Mouse (Mus musculus) adrenal gland, postnatal 14 days (tissue): ENCODE measurements around the gene Slc44a3. TPM values are rescaled to one million over a fixed set of nuclear protein-coding genes. Genes with fewer than 3 reads are reported as not detected.

Source experiments
- DNase-seq: peaks from one replicate; pipeline ENCODE4 v3.0.0; 2021; ENCODE audit warnings: mixed read lengths
- total RNA-seq: library from RNA; stranded (reverse); gene quantifications from 2 replicates; pipeline ENCODE4 v1.2.3, GENCODE M21; 2021

Gene Slc44a3
- total RNA-seq, 1 experiment from 2014 or later: 14.6 TPM

DNA sequence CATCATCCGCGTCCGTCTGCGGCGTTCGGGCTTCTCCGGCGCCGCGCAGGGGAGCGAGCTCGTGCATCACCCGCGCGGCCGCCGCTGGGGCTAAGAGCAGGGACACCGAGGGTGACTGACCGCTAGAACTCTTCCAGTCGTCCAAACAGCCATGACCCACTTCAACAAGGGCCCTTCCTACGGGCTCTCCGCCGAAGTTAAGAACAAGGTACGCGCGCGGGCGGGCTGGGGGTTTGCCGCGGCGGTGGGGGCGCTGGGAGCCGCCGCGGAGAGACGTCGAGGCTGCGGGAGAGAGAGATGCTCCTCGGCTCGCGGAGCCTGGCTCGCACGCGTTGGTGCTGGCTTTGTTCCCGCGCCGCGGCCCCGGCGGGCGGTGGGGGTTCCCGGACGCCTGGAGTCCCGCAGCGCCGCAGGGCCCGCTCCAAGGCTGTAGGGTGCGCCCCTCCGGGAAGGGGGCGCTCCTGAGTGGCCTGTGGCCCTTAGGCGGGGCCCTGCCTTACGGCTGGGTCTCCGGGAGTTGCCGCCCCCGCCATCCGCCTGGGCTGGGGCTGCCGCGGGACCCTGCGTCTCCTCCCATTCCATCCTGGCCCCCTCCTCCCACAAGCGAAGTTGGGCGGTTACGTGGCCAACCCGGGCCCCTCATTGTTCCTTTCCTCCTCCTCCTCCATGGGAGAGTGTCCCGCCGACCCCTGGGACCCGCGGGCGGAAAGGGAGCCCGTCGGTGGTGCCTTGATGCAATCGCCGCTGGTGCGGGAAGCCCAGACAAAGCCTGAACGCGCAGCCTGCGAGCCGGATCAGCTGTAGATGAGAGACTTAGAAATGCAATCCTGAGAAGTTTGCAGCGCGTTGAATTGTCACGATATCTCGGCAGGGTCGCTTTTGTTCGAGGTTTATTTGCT is 105.3 kb downstream of the Slc44a3 start:
- peak; percentile 88 for DNase-seq

GRCm38 (mm10) chr3:121425861-121426620 is 106.2 kb downstream of the Slc44a3 start, which contains the start of gene Cnn3:
Cnn3 (plus strand) TSS chr3:121426497.
- DNase-seq: peak; percentile 97

- no peak for DNase-seq
Measured at GRCm38 (mm10) chr3:121422405-121422804, 109.8 kb downstream of the Slc44a3 start.

GRCm38 (mm10) chr3:121418850-121419435 is 113.3 kb downstream of the Slc44a3 start:
- no peak for DNase-seq

DNA sequence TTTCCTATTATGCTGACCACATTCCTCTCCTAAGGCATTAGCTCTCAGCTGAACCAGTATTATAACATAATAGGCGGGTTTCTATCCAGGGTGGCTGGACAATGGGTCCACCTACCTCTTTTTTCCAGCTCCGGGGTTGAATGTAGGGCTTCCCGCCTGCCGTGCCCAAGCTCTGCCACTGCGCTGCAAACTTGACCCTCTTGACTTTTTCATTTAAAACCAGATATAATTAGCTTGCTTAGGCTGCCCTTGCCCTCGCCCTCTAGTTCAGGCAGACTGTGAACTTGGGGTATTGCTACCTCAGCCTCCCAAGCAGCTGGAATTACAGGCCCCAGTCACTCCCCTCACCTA is 114.0 kb downstream of the Slc44a3 start:
- no peak for DNase-seq

DNA sequence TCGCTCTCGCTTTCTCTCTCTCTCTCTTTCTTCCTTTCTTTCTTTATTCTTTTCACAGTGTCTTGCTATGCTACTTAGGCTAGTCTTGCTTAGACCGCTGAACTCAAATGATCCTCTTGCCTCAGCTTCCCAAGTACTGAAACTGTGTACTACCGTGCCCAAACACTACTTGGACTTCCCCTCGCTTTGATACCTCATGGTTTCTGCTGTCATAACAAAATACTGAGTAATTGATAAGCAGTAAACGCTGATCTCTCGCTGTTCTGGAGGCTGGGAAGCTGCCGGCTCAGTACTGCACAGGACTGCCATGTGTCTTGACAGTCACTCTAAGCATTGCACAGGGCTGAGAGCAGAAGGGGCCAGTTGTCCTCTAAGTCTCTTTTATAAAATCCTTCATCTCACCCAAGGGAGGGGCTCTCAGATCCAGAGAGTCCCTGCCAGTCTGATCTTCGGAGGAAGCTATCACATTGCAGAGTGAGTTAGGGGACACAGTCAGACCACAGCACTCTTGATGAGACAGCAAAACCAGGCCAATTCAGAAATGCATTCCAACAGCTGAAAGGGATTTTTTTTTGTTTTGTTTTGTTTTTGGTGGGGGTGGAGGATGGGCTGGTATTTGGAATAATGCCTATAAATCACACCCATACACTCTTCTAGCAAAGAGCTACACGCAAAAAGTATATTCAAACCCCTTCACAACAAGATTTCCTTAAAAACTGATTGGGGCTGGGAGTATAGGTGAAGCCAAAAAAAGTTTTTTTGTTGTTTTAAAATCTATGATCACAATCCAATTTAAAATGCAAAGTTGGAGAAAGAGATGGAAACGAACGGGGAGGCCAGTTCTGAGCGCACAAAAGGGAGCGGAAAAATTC is 114.6 kb downstream of the Slc44a3 start:
- DNase-seq: no peak

DNA sequence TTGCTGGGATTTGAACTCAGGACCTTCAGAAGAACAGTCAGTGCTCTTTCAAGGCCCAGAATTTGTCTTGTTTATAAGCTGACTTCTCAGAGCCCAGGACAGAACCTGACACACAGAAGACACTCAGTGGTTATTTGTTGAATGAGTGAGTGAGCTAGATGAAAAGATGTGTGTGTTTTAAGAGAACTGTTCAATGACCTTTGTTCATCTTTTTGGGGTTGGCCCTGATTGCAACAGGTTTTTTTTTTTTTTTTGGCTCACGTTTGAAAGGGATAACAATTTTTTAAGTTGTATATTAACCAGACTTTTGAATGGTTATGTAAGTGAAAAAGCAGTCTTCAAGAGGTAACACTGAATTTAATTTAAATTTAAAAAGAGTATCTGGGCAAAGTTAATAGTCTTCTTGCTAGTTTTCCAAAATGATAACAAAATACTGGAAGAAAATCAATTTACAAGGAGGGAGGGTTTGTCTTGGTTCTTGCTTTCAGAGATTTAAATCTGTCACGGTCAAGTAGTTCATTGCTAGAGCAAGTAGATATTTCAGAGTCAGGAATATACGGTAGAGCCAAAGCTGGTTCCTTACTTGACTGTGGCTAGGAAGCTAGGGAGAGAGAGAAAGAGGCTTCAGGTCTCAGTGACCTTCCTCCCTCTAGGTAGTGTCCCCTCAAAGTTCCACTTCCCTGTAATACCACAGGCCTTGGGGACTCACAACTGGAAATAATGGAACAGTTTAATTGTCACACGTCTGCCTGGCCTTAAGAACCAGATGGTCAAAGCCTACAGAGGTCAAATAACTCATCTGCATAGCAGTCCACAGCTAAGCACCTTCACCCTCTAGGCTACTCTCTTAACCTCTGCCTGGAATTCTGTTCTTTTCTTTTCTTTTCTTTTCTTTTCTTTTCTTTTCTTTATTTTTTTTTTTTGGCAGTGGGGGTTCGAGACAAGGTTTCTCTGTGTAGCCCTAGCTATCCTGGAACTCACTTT is 115.7 kb downstream of the Slc44a3 start:
- DNase-seq: no peak

GRCm38 (mm10) chr3:121411450-121411849 is 120.8 kb downstream of the Slc44a3 start:
- DNase-seq: no peak

Other genes starting within 250 kb of the Slc44a3 start
- 24.9 and 35.0 TPM in 2 replicates for gene Tmem56, start 249.3 kb downstream of the Slc44a3 start, total RNA-seq
- gene Alg14, start 240.6 kb downstream of the Slc44a3 start, total RNA-seq: 37.2 and 37.9 TPM in 2 replicates
- gene Cnn3, start 105.9 kb downstream of the Slc44a3 start, total RNA-seq: 267 and 270 TPM in 2 replicates
- not detected in 2 replicates for gene 4930432M17Rik, start 138.4 kb upstream of the Slc44a3 start, total RNA-seq
- 17.2 and 27.3 TPM in 2 replicates for gene F3, start 191.1 kb upstream of the Slc44a3 start, total RNA-seq